Mouse (Mus musculus): Measurements from ENCODE around the gene Eif3k.
"Not testable (repeated sequence)": the region's sequence is repeated elsewhere in the genome, so short reads cannot be mapped to it uniquely, and the experiment has no call there.

The Eif3k gene

GRCm38 (mm10) chr7:28984452-28984851 lies 2.8 kb upstream of the Eif3k start:
- no peak for DNase-seq

DNA sequence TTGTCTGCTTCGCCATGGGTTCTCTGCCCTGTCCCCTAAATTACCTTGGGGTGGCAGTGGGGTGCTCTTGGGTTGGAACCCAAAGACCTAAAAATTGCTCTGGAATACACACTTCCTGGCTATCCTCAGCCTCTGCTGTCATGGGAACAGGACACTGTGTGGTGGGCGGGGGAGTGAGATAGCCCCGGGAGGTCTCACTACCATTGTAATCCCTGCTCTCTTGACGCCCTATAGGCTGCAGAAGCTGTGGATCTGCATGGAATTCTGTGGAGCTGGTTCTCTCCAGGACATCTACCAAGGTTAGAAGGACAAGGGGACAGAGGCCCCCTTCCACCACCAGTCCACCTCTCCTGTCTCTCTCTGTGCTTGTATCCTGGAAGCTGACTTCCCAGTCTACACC lies 2.2 kb upstream of the Eif3k start:
- DNase-seq = no peak

DNA sequence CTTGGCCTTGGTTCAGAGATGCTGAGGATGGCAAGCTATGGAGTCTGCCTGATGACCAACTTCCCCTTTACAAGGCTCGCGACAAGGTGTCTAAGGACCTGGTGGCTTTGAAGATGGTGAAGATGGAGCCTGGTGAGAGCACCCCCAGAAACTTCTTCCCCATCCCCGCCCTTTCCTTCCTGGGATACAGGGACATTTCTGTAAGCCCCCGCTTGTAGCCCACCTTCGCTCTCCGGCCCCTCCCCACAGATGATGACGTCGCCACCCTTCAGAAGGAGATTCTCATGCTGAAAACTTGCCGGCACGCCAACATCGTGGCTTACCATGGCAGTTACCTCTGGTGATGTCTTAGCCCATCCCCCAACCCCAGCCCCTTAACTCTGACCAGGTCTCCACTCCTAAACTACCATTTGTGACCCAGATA lies 1.5 kb upstream of the Eif3k start:
- no peak for DNase-seq

GRCm38 (mm10) chr7:28982274-28983013 lies 780 bp upstream of the Eif3k start:
- DNase-seq = peak; percentile 49 to 70

- DNase-seq = peak in 1 of 2 experiments; percentile 46
These were observed 4.1 kb downstream of the Eif3k start for GRCm38 (mm10) chr7:28977556-28977955.

DNA sequence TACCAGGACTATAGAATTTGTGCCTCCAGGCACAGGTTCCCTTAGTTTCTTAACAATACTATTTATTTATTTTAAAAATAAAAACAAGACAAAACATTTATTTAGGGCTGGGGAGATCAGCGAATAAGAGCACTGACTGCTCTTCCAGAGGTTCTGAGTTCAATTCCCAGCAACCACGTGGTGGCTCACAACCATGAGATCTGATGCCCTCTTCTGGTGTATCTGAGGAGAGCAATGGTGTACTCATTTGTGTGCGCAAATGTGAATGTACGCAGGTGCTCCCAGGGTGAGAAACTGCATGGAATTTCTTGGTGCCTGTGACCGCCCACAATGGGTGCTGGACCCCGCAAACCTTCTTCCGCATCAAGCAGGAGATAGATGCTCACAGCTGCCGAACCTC lies 8.6 kb downstream of the Eif3k start:
- DNase-seq = peak in 1 of 2 experiments; percentile 28

DNA sequence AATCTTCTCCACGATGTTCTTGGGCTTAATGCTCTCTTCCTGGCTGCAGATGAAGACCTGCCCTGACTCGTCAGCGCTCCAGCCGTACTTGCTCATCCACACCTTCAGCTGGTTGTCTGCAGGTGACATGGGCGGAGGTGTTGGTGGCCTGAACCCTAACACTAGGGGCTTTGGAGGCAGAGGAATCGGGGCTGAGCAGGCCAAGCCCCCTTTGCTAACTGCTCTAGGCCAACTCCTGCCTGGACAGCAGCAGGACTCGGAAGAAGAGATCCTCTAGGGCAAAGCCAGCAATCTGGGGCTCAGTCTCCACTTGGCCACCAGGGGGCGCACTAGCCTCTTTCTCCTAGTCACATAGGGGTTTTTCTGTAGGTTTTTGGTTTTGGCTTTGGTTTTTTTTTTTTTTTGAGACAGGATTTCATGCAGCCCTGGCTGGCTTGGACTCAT lies 9.1 kb downstream of the Eif3k start:
- DNase-seq = peak; percentile 93 to 94

DNA sequence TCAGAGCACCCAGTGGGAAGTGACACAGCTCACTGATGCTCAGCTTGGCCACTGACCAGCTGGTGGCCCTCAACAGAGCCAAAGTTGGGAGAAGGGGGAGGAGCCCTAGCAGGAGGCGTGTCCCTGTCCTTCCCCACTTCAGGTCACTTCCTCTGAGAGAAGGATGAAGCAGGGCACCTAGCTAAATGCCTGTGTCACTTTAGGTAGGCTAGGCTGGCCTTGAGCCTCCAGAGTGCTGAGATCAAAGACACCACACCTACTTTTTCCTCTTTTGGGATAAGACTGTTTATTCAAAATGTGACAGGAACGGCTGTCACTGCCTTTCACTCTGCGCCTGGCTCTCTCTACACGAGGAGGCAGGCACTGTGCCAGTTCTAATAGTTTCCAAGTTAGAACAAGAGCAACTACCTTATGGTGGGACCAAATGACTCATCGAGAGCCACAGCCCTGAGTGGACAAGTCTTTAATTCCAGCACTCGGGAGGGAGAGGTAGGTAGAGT lies 9.8 kb downstream of the Eif3k start:
- DNase-seq = no peak

DNA sequence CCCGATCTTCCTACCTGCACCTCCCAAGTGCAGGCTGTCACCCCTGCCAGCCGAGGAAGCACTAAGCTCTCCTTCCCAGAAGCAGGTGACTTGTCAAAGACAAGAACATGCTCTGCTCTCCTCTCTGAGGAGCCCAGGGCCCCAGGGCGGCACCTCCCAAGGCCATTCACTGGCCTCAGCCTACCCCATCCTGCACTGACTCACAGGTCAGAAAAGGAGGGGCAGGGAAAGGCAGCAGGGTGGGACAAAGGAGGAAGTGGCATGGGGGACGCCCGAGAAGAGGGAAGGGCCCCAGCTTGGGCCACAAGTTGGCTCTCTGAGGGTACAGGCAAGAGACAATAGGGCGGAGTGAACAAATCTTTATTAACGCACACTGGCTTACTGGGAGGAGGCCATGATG lies 10.6 kb downstream of the Eif3k start:
- no peak for DNase-seq

- peak; percentile 73 to 81 for DNase-seq
These were observed 11.8 kb downstream of the Eif3k start for GRCm38 (mm10) chr7:28969672-28970394.

DNA sequence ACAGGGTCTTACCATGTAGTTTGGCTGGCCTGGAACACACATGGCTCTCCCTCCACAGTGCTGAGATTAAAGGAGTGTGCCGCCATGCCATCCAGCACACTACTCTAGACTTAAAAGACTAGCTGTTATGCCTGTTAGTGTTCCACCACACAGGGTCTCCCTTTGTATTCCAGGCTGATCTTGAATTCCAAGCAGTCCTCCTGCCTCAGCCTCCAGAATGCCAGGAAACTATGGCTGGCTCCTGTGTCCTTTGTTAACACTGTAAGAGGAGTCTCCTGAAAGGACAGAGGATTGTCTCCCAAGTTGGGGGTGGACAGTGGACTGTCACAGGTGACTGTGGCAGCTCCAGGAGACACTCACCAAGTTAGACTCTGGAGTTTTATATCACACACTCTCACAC lies 12.4 kb downstream of the Eif3k start:
- DNase-seq = no peak

DNA sequence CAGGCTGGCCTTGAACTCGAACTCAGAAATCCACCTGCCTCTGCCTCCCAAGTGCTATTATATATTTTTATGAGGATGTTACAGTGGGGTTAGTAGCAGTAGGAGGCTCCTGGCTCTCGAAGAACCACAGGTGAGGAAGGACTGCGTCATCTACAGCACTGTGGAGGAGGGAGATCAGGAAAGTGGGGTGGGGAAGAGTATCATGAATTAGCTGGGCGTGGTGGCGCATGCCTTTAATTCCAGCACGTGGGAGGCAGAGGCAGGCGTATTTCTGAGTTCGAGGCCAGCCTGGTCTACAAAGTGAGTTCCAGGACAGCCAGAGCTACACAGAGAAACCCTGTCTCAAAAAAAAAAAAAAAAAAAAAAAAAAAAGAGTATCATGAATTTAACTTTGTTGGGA lies 13.5 kb downstream of the Eif3k start:
- DNase-seq = not testable (repeated sequence)

- no peak for DNase-seq
These were observed 14.7 kb downstream of the Eif3k start for GRCm38 (mm10) chr7:28966751-28967505.

GRCm38 (mm10) chr7:28966181-28966580 lies 15.5 kb downstream of the Eif3k start:
- DNase-seq = peak in 1 of 2 experiments; percentile 20

DNA sequence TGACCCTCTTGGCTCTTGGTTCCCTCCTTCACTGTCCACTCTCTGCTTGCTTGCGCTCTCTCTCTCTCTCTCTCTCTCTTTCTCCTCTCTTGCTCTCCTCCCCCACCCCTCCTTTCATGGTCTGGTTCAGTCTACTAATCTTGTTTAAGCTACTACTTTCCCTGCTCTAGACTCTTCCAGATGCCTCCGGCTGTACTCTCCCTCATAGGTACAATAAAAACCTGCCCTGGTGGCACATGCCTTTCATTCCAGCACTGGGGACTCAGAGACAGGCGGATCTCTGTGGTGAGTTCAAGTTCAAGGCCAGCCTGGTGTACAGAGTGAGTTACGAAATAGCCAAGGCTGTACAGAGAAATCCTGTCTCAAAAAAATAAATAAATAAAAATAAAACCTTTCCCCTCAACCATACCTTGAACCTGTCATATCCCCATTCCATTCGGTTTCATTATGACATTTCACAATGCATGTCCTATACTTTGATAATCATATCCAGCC lies 16.3 kb downstream of the Eif3k start:
- DNase-seq = no peak

DNA sequence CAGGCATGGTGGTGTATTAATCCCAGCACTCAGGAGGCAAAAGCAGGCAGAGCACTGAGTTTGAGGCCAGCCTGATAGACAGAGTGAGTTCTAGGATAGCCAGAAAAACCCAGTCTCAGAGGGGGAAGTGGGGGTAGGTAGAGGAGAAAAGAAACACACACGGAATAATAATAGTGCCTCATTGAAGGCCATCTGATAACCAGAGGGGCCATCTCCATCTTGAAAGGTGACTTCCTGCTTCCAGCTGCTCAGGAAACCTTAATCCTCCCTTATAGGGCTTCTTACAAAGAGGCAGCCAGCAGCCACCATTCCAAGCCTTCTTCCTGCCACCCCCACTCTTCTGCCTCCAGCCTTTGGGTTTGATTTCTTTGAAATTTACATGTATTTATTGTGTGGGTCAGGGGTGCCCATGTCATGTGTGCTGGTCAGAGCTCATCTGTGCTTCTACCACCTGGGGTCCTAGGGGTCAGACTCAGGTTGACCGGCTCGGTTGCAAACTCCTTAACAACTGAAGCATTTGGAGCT lies 18.2 kb downstream of the Eif3k start:
- DNase-seq = no peak

DNA sequence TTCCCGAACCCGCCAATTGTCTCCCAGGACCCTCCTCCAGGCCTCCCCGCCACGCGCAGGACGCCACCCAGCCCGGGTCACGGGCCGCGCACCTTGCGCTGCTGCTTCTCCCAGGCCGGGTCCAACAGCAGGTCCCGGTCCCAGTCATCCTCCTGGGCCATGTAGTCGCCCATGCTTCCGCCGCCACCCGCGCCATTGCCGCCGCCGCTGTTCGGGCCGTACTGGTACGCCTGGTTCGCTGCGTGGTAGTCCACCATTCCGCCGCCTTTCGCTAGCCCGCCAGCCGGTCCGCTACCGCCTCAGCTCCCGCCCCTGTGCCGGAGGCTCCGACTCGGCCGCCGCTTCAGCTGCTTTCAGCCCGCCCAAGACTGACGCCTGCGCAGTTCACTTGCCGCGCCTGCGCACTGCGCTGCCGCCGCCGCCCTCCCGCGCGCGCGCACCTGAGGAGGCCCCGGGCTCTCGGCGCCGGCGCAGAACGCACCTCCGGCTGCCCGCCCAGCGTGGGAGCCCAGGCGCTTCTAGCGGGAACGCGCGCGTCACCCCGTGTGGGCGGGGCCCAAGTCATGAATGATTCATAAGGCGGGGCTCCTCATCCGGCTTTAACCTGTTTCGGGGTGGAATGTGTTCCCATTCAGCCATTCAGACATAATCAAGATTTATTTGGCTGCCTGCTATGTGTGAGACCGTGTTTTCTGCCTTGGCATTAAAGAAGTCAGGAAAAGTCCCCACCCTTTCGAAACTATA lies 19.6 kb downstream of the Eif3k start, which contains the start of gene Actn4:
Actn4 (minus strand) TSS at position 414 of the 744 bp plus-strand sequence.
- DNase-seq = peak; percentile 99 to 100

GRCm38 (mm10) chr7:28961584-28961926 lies 20.1 kb downstream of the Eif3k start:
- no peak for DNase-seq

GRCm38 (mm10) chr7:28960354-28961046 lies 21.2 kb downstream of the Eif3k start:
- peak in 1 of 2 experiments; percentile 41 for DNase-seq

- no peak for DNase-seq
These were observed 22.1 kb downstream of the Eif3k start for GRCm38 (mm10) chr7:28959505-28960045.

DNA sequence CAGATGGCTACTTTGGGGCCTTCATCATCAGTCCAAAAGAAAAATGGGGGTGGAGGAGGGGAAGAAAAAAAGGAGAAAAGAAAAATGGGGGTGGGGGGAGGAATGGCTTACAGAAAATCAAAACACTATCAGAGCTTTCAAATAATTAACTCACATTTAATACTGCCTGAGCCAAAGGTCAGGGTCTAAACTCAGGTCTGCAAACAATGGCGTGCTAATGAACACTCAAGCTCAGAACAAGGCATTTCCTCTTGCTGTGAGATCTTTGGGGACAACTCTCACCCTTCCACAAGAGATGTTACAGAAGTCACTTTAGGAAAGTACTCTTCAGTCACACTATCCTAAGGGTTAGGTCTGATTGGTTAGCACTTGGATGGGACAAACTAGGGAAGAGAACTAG lies 22.9 kb downstream of the Eif3k start:
- no peak for DNase-seq
